Mouse (Mus musculus) embryonic fibroblast, embryonic 13.5 days (primary cell): Measurements from ENCODE around the gene Arv1. TPM values are rescaled to one million over a fixed set of nuclear protein-coding genes. Genes with fewer than 3 reads are reported as not detected.

Experiments
- H3K27ac ChIP-seq: 2 replicates; pipeline ENCODE4 v1.5.1; 2012; ENCODE audit warnings: low read length, control low read depth, inconsistent platforms; ENCODE audit not compliant: insufficient read depth
- H3K4me1 ChIP-seq: 2 replicates; pipeline ENCODE4 v1.6.1; 2011; ENCODE audit warnings: low read length; ENCODE audit not compliant: control insufficient read depth, insufficient read depth
- H3K4me3 ChIP-seq: 2 replicates; pipeline ENCODE4 v1.5.1; 2011; ENCODE audit warnings: mild to moderate bottlenecking, control low read depth, low read length; ENCODE audit not compliant: insufficient read depth
- CTCF ChIP-seq: IDR thresholded peaks from 2 replicates; pipeline ENCODE4 v1.5.1; 2011; ENCODE audit warnings: mild to moderate bottlenecking, control low read depth, low read length, moderate library complexity, borderline replicate concordance; ENCODE audit not compliant: insufficient read depth
- POLR2A ChIP-seq: IDR thresholded peaks from 2 replicates; pipeline ENCODE4 v1.6.1; 2011; ENCODE audit warnings: low read depth, mild to moderate bottlenecking, control low read depth, low read length, moderate library complexity
- polyA plus RNA-seq: library from polyadenylated mRNA; stranded (reverse); fragments of >200 nt; gene quantifications from 2 replicates; pipeline ENCODE4 v1.2.4, GENCODE M21; 2011; ENCODE audit warnings: low read depth; ENCODE audit not compliant: missing spikeins, insufficient read length

Gene Arv1
- polyA plus RNA-seq, 1 experiment = 8.2 TPM

- Histone ChIP-seq H3K27ac (no peak overlapping the region), H3K4me1 (no peaks in the 10 kb centered on the region), H3K4me3 (no peak overlapping the region)
- TF ChIP-seq CTCF = no peak
- TF ChIP-seq POLR2A = no peak
Observed at GRCm38 (mm10) chr8:124752325-124752862, 30.5 kb downstream of the Arv1 start.

GRCm38 (mm10) chr8:124754101-124754791, 32.3 kb downstream of the Arv1 start:
- Histone ChIP-seq H3K27ac (no peak overlapping the region), H3K4me1 (no peaks in the 10 kb centered on the region), H3K4me3 (no peak overlapping the region)
- TF ChIP-seq POLR2A (no peak), CTCF (no peak)

GRCm38 (mm10) chr8:124754792-124755190, 32.9 kb downstream of the Arv1 start:
- Histone ChIP-seq H3K4me1 (no peaks in the 10 kb centered on the region), H3K27ac (no peak overlapping the region), H3K4me3 (no peak overlapping the region)
- TF ChIP-seq CTCF = no peak
- TF ChIP-seq POLR2A = no peak

GRCm38 (mm10) chr8:124755481-124755880, 33.5 kb downstream of the Arv1 start:
- Histone ChIP-seq H3K4me3 (no peak overlapping the region), H3K27ac (no peak overlapping the region), H3K4me1 (no peaks in the 10 kb centered on the region)
- TF ChIP-seq POLR2A (no peak), CTCF (no peak)

- no peak for TF ChIP-seq CTCF
- TF ChIP-seq POLR2A = no peak
- H3K4me3 ChIP-seq = no peak overlapping the region
- H3K4me1 ChIP-seq = no peaks in the 10 kb centered on the region
- H3K27ac ChIP-seq = no peak overlapping the region
Observed at GRCm38 (mm10) chr8:124756153-124756552, 34.2 kb downstream of the Arv1 start.

- no peak overlapping the region for H3K4me3 ChIP-seq
- no peak for TF ChIP-seq CTCF
- TF ChIP-seq POLR2A = no peak
- H3K4me1 ChIP-seq = no peaks in the 10 kb centered on the region
- H3K27ac ChIP-seq = no peak overlapping the region
Observed at GRCm38 (mm10) chr8:124756601-124757000, 34.7 kb downstream of the Arv1 start.

- Histone ChIP-seq H3K4me1 (no peaks in the 10 kb centered on the region), H3K27ac (no peak overlapping the region)
- TF ChIP-seq POLR2A (no peak), CTCF (peak; percentile 52; the same call in 1 of the 2 replicates)
Observed at GRCm38 (mm10) chr8:124758544-124758943, 36.6 kb downstream of the Arv1 start.

GRCm38 (mm10) chr8:124763061-124763460, 41.1 kb downstream of the Arv1 start:
- TF ChIP-seq POLR2A (no peak), CTCF (no peak)
- Histone ChIP-seq H3K4me1 (no peaks in the 10 kb centered on the region), H3K4me3 (no peak overlapping the region), H3K27ac (no peak overlapping the region)

More at GRCm38 (mm10) chr8:124758544-124758943, 36.6 kb downstream of the Arv1 start:
- H3K4me3 ChIP-seq = no peak overlapping the region

GRCm38 (mm10) chr8:124772389-124772788, 50.5 kb downstream of the Arv1 start:
- TF ChIP-seq CTCF (no peak), POLR2A (no peak)
- H3K4me1 ChIP-seq = no peaks in the 10 kb centered on the region
- no peak overlapping the region for H3K27ac ChIP-seq
- H3K4me3 ChIP-seq = no peak overlapping the region

- Histone ChIP-seq H3K27ac (no peak overlapping the region), H3K4me1 (no peaks in the 10 kb centered on the region), H3K4me3 (no peak overlapping the region)
- TF ChIP-seq POLR2A = no peak
- no peak for TF ChIP-seq CTCF
Observed at GRCm38 (mm10) chr8:124775695-124776094, 53.8 kb downstream of the Arv1 start.
